9 mouse cellular contexts compared by ENCODE assay signal in the genomic region with DNA sequence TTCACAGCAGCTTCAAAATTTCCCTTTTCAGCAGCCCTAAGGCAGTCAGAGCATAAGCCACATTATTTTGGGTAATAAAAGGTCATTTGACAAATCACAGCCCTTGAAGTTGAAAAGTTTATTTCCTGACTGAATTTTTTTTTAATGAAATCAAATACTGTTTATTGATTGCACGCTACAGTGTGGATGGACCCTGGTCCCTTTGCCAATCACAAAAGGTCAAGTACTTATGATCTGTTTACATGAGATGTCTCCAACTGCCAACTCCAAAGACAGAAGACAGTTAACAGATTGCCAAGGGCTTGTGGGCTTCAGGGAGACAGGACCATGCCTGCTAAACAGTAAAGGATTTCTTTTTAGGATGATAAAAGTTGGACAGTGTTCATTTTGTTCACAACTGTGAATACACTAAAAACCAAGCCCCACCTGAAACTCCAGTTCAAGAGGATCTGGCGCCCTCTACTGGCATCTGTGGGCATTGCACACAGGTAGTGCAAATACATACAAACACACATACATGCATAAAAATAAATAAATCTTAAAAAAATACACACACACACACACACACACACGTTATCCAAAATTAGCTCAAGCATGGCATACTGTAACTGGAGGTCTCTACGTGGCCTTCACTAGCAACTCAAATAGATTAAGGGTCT. TPM values are rescaled to one million over a fixed set of nuclear protein-coding genes. Genes with fewer than 3 reads are reported as not detected.
DNase-seq lines count a peak whose midpoint lies in the region; ATAC-seq and TF ChIP-seq lines count a peak whose summit lies in the region.
"Had no signal": no experiment of that assay in that cellular context is flagged by ENCODE, and none has a peak within 500 bp of the region (broad histone marks: within the 10 kb centered on the region; RNA-seq: fewer than 3 reads in every experiment).

No protein-coding gene starts in this region.

- peaks cover 96% of the 10 kb centered on the region for H3K36me3 ChIP-seq in hindbrain, embryonic 10.5 days
- H3K36me3 ChIP-seq in hindbrain, embryonic 14.5 days (replicated peaks; ENCODE audit: control insufficient read depth, insufficient read depth) = peaks cover 70% of the 10 kb centered on the region
- peaks cover 62% of the 10 kb centered on the region for H3K36me3 ChIP-seq in thymus, adult 2 months (ENCODE audit: control insufficient read depth, insufficient read depth, low read length)
- peaks cover 95% of the 10 kb centered on the region for H3K36me3 ChIP-seq in forebrain, embryonic 10.5 days (replicated peaks)
- peaks cover 64% of the 10 kb centered on the region for H3K36me3 ChIP-seq in heart, embryonic 11.5 days (ENCODE audit: control insufficient read depth, insufficient read depth, low read length)

- TF ChIP-seq CTCF in thymus, adult 2 months (IDR thresholded peaks at IDR 0.05; ENCODE audit: borderline replicate concordance, control insufficient read depth, extremely low read depth, insufficient read depth, low read length, poor library complexity) = no peak

- no peak for ATAC-seq in hindbrain, embryonic 14.5 days (ENCODE audit: low FRiP score)
- no peak for ATAC-seq in heart, embryonic 11.5 days (replicated peaks; ENCODE audit: insufficient number of reproducible peaks, low FRiP score, low TSS enrichment)

- H3K4me2 ChIP-seq in hindbrain, embryonic 14.5 days (replicated peaks) = no peak overlapping the region
- H3K4me2 ChIP-seq in heart, embryonic 11.5 days = no peak overlapping the region
- H3K4me2 ChIP-seq: heart, embryonic 15.5 days had no signal

- WGBS in hindbrain, embryonic 10.5 days = 83% methylated on average over 4 of the region's 4 CpGs
- 91% methylated on average over 4 of the region's 4 CpGs for WGBS in hindbrain, embryonic 14.5 days
- 95% methylated on average over 4 of the region's 4 CpGs for WGBS in thymus, adult 2 months
- WGBS in forebrain, embryonic 10.5 days = 84% methylated on average over 4 of the region's 4 CpGs
- 80% methylated on average over 4 of the region's 4 CpGs for WGBS in heart, embryonic 11.5 days (ENCODE audit: insufficient replicate concordance)

- H3K27ac ChIP-seq in hindbrain, embryonic 10.5 days = no peak overlapping the region
- H3K27ac ChIP-seq in hindbrain, embryonic 14.5 days = no peak overlapping the region
- H3K27ac ChIP-seq in thymus, adult 2 months (ENCODE audit: control insufficient read depth, insufficient read depth, low read length) = no peak overlapping the region
- no peak overlapping the region for H3K27ac ChIP-seq in forebrain, embryonic 10.5 days
- H3K27ac ChIP-seq in heart, embryonic 11.5 days (ENCODE audit: low read depth, low read length) = no peak overlapping the region
- H3K27ac ChIP-seq: heart, embryonic 15.5 days had no signal

- no peak overlapping the region for H3K4me3 ChIP-seq in hindbrain, embryonic 10.5 days
- H3K4me3 ChIP-seq in hindbrain, embryonic 14.5 days (replicated peaks; ENCODE audit: low read length) = no peak overlapping the region
- H3K4me3 ChIP-seq in thymus, adult 2 months (ENCODE audit: control insufficient read depth, insufficient read depth, low read length) = no peak overlapping the region
- no peak overlapping the region for H3K4me3 ChIP-seq in forebrain, embryonic 10.5 days
- H3K4me3 ChIP-seq in heart, embryonic 11.5 days (ENCODE audit: low read depth, low read length) = no peak overlapping the region
- H3K4me3 ChIP-seq: heart, embryonic 15.5 days had no signal

- H3K4me1 ChIP-seq in hindbrain, embryonic 10.5 days (replicated peaks) = no peaks in the 10 kb centered on the region
- H3K4me1 ChIP-seq in hindbrain, embryonic 14.5 days (replicated peaks; ENCODE audit: control insufficient read depth, insufficient read depth, low read length) = no peaks in the 10 kb centered on the region
- no peaks in the 10 kb centered on the region for H3K4me1 ChIP-seq in thymus, adult 2 months (replicated peaks; ENCODE audit: control insufficient read depth, insufficient read depth, low read length)
- H3K4me1 ChIP-seq in forebrain, embryonic 10.5 days = no peaks in the 10 kb centered on the region
- H3K4me1 ChIP-seq in heart, embryonic 11.5 days (ENCODE audit: control insufficient read depth, insufficient read depth, low read length) = no peaks in the 10 kb centered on the region

- H3K27me3 ChIP-seq in hindbrain, embryonic 10.5 days (ENCODE audit: insufficient read depth, poor library complexity, severe bottlenecking) = no peaks in the 10 kb centered on the region
- no peaks in the 10 kb centered on the region for H3K27me3 ChIP-seq in hindbrain, embryonic 14.5 days (ENCODE audit: control insufficient read depth, insufficient read depth, low read length)
- H3K27me3 ChIP-seq in thymus, adult 2 months (ENCODE audit: control insufficient read depth, insufficient read depth, low read length) = no peaks in the 10 kb centered on the region
- H3K27me3 ChIP-seq in forebrain, embryonic 10.5 days (ENCODE audit: poor library complexity, severe bottlenecking) = no peaks in the 10 kb centered on the region
- H3K27me3 ChIP-seq in heart, embryonic 11.5 days (ENCODE audit: control insufficient read depth, insufficient read depth, low read length) = no peaks in the 10 kb centered on the region
- H3K27me3 ChIP-seq: heart, embryonic 15.5 days had no signal

- H3K9me3 ChIP-seq in hindbrain, embryonic 10.5 days = peaks cover 17% of the 10 kb centered on the region
- no peaks in the 10 kb centered on the region for H3K9me3 ChIP-seq in hindbrain, embryonic 14.5 days (ENCODE audit: control insufficient read depth, low read length)
- peaks cover 15% of the 10 kb centered on the region for H3K9me3 ChIP-seq in forebrain, embryonic 10.5 days
- H3K9me3 ChIP-seq in heart, embryonic 11.5 days (replicated peaks; ENCODE audit: control insufficient read depth, low read length) = peaks cover 5% of the 10 kb centered on the region
- H3K9me3 ChIP-seq: heart, embryonic 15.5 days had no signal

- no peak for TF ChIP-seq POLR2A in thymus, adult 2 months (IDR thresholded peaks at IDR 0.05; ENCODE audit: control insufficient read depth, extremely low read depth, insufficient read depth, low read length, poor library complexity)

- H3K9ac ChIP-seq in hindbrain, embryonic 14.5 days = no peak overlapping the region
- H3K9ac ChIP-seq in heart, embryonic 11.5 days (ENCODE audit: low read depth, low read length) = no peak overlapping the region
- H3K9ac ChIP-seq: heart, embryonic 15.5 days had no signal

- peak; percentile 25 for DNase-seq in hindbrain, embryonic 10.5 days (ENCODE audit: low spot score)
- no peak for DNase-seq in hindbrain, embryonic 14.5 days (ENCODE audit: low spot score)
- peak; percentile 54 for DNase-seq in thymus, adult 2 months
- DNase-seq in thymus, adult 18-20 months = no peak
- DNase-seq in kidney, postnatal 10 days = peak; percentile 60
- peak; percentile 60 to 83 for DNase-seq in spleen, postnatal 10 days (ENCODE audit: low spot score in 2 of 2)
- DNase-seq in forebrain, embryonic 10.5 days (ENCODE audit: extremely low spot score, low spot score) = no peak

RNA-seq across cellular contexts. Expression of a gene that starts 7.8 kb away (rescaled TPM):
- 97.9 and 115 TPM in 2 replicates for polyA plus RNA-seq in hindbrain, embryonic 10.5 days (2016; fragmentation: Nextera tagmentation; extraction: Ambion mirVana)
- 11.8 and 21.2 TPM in 2 replicates for polyA plus RNA-seq in hindbrain, embryonic 14.5 days (2014; fragmentation: Nextera tagmentation; extraction: Ambion mirVana)
- 64.5 and 86.9 TPM in 2 replicates for polyA plus RNA-seq in thymus, adult 2 months (2012; rRNA removed)
- polyA plus RNA-seq in forebrain, embryonic 10.5 days (2016; fragmentation: Nextera tagmentation; extraction: Ambion mirVana) = 126 and 128 TPM in 2 replicates
- 47.4 and 55.2 TPM in 2 replicates for polyA plus RNA-seq in heart, embryonic 11.5 days (2014; fragmentation: Nextera tagmentation; extraction: Ambion mirVana)

RNA-seq across cellular contexts. Expression of a gene that starts 22.8 kb away (rescaled TPM):
- 19.3 and 22.4 TPM in 2 replicates for polyA plus RNA-seq in hindbrain, embryonic 10.5 days (2016; fragmentation: Nextera tagmentation; extraction: Ambion mirVana)
- polyA plus RNA-seq in hindbrain, embryonic 14.5 days (2014; fragmentation: Nextera tagmentation; extraction: Ambion mirVana) = 8.2 and 10.1 TPM in 2 replicates
- 17.6 and 20.0 TPM in 2 replicates for polyA plus RNA-seq in thymus, adult 2 months (2012; rRNA removed)
- polyA plus RNA-seq in forebrain, embryonic 10.5 days (2016; fragmentation: Nextera tagmentation; extraction: Ambion mirVana) = 22.1 and 22.6 TPM in 2 replicates
- 7.0 and 7.6 TPM in 2 replicates for polyA plus RNA-seq in heart, embryonic 11.5 days (2014; fragmentation: Nextera tagmentation; extraction: Ambion mirVana)

RNA-seq across cellular contexts. Expression of a gene that starts 34.1 kb away (rescaled TPM):
- polyA plus RNA-seq in hindbrain, embryonic 10.5 days (2016; fragmentation: Nextera tagmentation; extraction: Ambion mirVana) = 4.8 and 7.3 TPM in 2 replicates
- polyA plus RNA-seq in hindbrain, embryonic 14.5 days (2014; fragmentation: Nextera tagmentation; extraction: Ambion mirVana) = 3.9 and 5.0 TPM in 2 replicates
- 0.71 and 1.5 TPM in 2 replicates for polyA plus RNA-seq in thymus, adult 2 months (2012; rRNA removed)
- polyA plus RNA-seq in forebrain, embryonic 10.5 days (2016; fragmentation: Nextera tagmentation; extraction: Ambion mirVana) = 2.3 and 2.9 TPM in 2 replicates
- 2.0 TPM in 2 replicates for polyA plus RNA-seq in heart, embryonic 11.5 days (2014; fragmentation: Nextera tagmentation; extraction: Ambion mirVana)

RNA-seq across cellular contexts. Expression of a gene that starts 38.1 kb away (rescaled TPM):
- polyA plus RNA-seq in hindbrain, embryonic 10.5 days (2016; fragmentation: Nextera tagmentation; extraction: Ambion mirVana) = 6.0 and 6.4 TPM in 2 replicates
- 27.1 and 27.6 TPM in 2 replicates for polyA plus RNA-seq in hindbrain, embryonic 14.5 days (2014; fragmentation: Nextera tagmentation; extraction: Ambion mirVana)
- 14.5 and 16.8 TPM in 2 replicates for polyA plus RNA-seq in thymus, adult 2 months (2012; rRNA removed)
- polyA plus RNA-seq in forebrain, embryonic 10.5 days (2016; fragmentation: Nextera tagmentation; extraction: Ambion mirVana) = 6.8 and 7.5 TPM in 2 replicates
- polyA plus RNA-seq in heart, embryonic 11.5 days (2014; fragmentation: Nextera tagmentation; extraction: Ambion mirVana) = 4.0 and 5.2 TPM in 2 replicates

Comparison
In these comparisons a context has a peak if more than half of its experiments do, and no peak if none do; other contexts are left out.
1. DNase-seq: peak in hindbrain, embryonic 10.5 days (single experiment), thymus, adult 2 months (single experiment), kidney, postnatal 10 days (single experiment) and spleen, postnatal 10 days (2 of 2); none in hindbrain, embryonic 14.5 days (single experiment), thymus, adult 18-20 months (0 of 2) and forebrain, embryonic 10.5 days (single experiment).